Mouse (Mus musculus) MEL-GATA-1-ER (cell line): ENCODE measurements around the gene Fam32a.

ENCODE experiments used
- DNase-seq: peaks from one replicate; pipeline ENCODE4 v3.0.0-alpha.2; 2012; ENCODE audit warnings: low read depth; ENCODE audit errors: extremely low read depth

Gene Fam32a

GRCm38 (mm10) chr8:72219541-72220363 lies at the start of gene Fam32a:
Gene Fam32a (plus strand): TSS chr8:72219730.
- DNase-seq, result peak; percentile 98

- DNase-seq, result no peak
Measured at GRCm38 (mm10) chr8:72177346-72177925, 42.1 kb upstream of the Fam32a start.

GRCm38 (mm10) chr8:72183554-72184202 lies 35.9 kb upstream of the Fam32a start:
- DNase-seq, result peak; percentile 71

GRCm38 (mm10) chr8:72187793-72188331 lies 31.7 kb upstream of the Fam32a start:
- DNase-seq, result no peak

GRCm38 (mm10) chr8:72189417-72190214 lies 29.9 kb upstream of the Fam32a start, which contains the start of gene Hsh2d:
Gene Hsh2d (plus strand): TSS chr8:72189638.
- DNase-seq, result no peak

GRCm38 (mm10) chr8:72190215-72190539 lies 29.4 kb upstream of the Fam32a start:
- DNase-seq, result no peak

GRCm38 (mm10) chr8:72192065-72192464 lies 27.5 kb upstream of the Fam32a start:
- no peak for DNase-seq

GRCm38 (mm10) chr8:72197997-72198396 lies 21.5 kb upstream of the Fam32a start:
- DNase-seq, result no peak

GRCm38 (mm10) chr8:72208582-72208981 lies 10.9 kb upstream of the Fam32a start:
- no peak for DNase-seq

- no peak for DNase-seq
Measured at GRCm38 (mm10) chr8:72210222-72210621, 9.3 kb upstream of the Fam32a start.

- no peak for DNase-seq
Measured at GRCm38 (mm10) chr8:72210710-72211109, 8.8 kb upstream of the Fam32a start.

GRCm38 (mm10) chr8:72211846-72212245 lies 7.7 kb upstream of the Fam32a start:
- no peak for DNase-seq

GRCm38 (mm10) chr8:72212751-72213150 lies 6.8 kb upstream of the Fam32a start, which contains the start of gene Cib3:
Gene Cib3 (minus strand): TSS chr8:72212837.
- no peak for DNase-seq

GRCm38 (mm10) chr8:72213536-72213935 lies 6.0 kb upstream of the Fam32a start, which contains the start of gene Gm11034:
Gene Gm11034 (minus strand): TSS chr8:72213636.
- no peak for DNase-seq

GRCm38 (mm10) chr8:72215060-72215459 lies 4.5 kb upstream of the Fam32a start:
- DNase-seq, result no peak

- peak; percentile 51 for DNase-seq
Measured at GRCm38 (mm10) chr8:72215871-72216270, 3.7 kb upstream of the Fam32a start.

- DNase-seq, result no peak
Measured at GRCm38 (mm10) chr8:72218781-72219540, 569 bp upstream of the Fam32a start.

GRCm38 (mm10) chr8:72220758-72221157 lies 1.2 kb downstream of the Fam32a start:
- DNase-seq, result no peak

GRCm38 (mm10) chr8:72222656-72223055 lies 3.1 kb downstream of the Fam32a start:
- DNase-seq, result no peak
